Mouse (Mus musculus) lung, postnatal 0 days (tissue): ENCODE results near the gene Pdx1.
A peak's percentile ranks its signal among the peaks of the same experiment; 100 is the strongest.

Experiments used
- CTCF ChIP-seq: IDR thresholded peaks from 2 replicates; pipeline ENCODE4 v1.5.1; 2016; ENCODE audit warnings: antibody characterized with exemption, mild to moderate bottlenecking
- EP300 ChIP-seq: IDR thresholded peaks from 2 replicates; pipeline ENCODE4 v1.6.1; 2016; ENCODE audit warnings: antibody characterized with exemption, mild to moderate bottlenecking, control low read depth

GRCm38 (mm10) chr5:147299255-147300000 is 29.7 kb downstream of the Pdx1 start:
- TF ChIP-seq EP300 (no peak), CTCF (peak; percentile 70)
